Mouse (Mus musculus) thymus, adult 2 months (tissue): ENCODE data around the gene Scfd2. TPM values are rescaled to one million over a fixed set of nuclear protein-coding genes. Genes with fewer than 3 reads are reported as not detected.

ENCODE experiments used
- DNase-seq: peaks from one replicate; pipeline ENCODE4 v3.0.0; 2021
- H3K27ac ChIP-seq: fragments of 200-500 bp; 2 replicates; pipeline ENCODE4 v1.5.1; 2012; ENCODE audit warnings: low read length, control low read depth; ENCODE audit not compliant: control insufficient read depth, insufficient read depth
- H3K27me3 ChIP-seq: fragments of 200-500 bp; 2 replicates; pipeline ENCODE4 v1.6.1; 2012; ENCODE audit warnings: mild to moderate bottlenecking, low read length, moderate library complexity, mixed read lengths; ENCODE audit not compliant: control insufficient read depth, insufficient read depth
- H3K36me3 ChIP-seq: fragments of 200-500 bp; 2 replicates; pipeline ENCODE4 v1.6.1; 2012; ENCODE audit warnings: mild to moderate bottlenecking, low read length, moderate library complexity; ENCODE audit not compliant: control insufficient read depth, insufficient read depth
- H3K4me1 ChIP-seq: fragments of 200-500 bp; replicated peaks from 2 replicates; pipeline ENCODE4 v1.6.1; 2012; ENCODE audit warnings: low read length; ENCODE audit not compliant: control insufficient read depth, insufficient read depth
- H3K4me3 ChIP-seq: fragments of 200-500 bp; 2 replicates; pipeline ENCODE4 v1.5.1; 2012; ENCODE audit warnings: mild to moderate bottlenecking, low read length, control low read depth, moderate library complexity; ENCODE audit not compliant: control insufficient read depth, insufficient read depth
- CTCF ChIP-seq: fragments of 200-500 bp; IDR thresholded peaks from 2 replicates; pipeline ENCODE4 v1.5.1; 2012; ENCODE audit warnings: mild to moderate bottlenecking, control low read depth, low read length, moderate library complexity, borderline replicate concordance; ENCODE audit not compliant: control insufficient read depth, poor library complexity, insufficient read depth; ENCODE audit errors: extremely low read depth
- POLR2A ChIP-seq: fragments of 200-500 bp; IDR thresholded peaks from 2 replicates; pipeline ENCODE4 v1.6.1; 2012; ENCODE audit warnings: mild to moderate bottlenecking, low read length, control low read depth, moderate library complexity; ENCODE audit not compliant: control insufficient read depth, poor library complexity, insufficient read depth; ENCODE audit errors: extremely low read depth
- WGBS: fragments of 180-500 bp; shearing (Covaris S2); methylation state at CpG from one replicate; pipeline ENCODE4 v1.1.7; 2018; 5-methylcytosine and 5-hydroxymethylcytosine counted together
- polyA plus RNA-seq: library from polyadenylated mRNA; depleted of rRNA; stranded (reverse); fragments of >200 nt; gene quantifications from 2 replicates; pipeline ENCODE4 v1.2.3, GENCODE M21; 2012; rRNA removed

The Scfd2 gene
- polyA plus RNA-seq, 1 experiment, result 14.5 TPM

DNA sequence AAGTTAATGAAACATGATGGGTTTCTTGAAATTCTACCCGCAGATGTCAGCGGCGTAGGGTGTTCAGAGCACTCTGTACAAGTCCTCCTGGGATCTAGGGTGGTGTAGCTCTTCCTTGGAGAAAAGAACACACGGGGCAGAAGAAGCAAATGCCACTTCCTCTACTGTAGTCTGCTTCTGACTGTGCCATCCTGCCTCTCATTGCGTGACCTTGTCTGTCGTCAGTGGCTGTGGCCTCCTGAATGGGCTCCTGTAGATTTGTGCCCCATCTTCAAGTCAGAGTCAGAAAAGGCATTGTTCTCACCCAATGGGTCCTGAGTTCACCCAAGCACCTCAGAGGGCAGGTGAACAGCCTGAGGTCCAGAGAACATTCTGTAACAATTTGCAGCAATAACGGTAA is 367.0 kb downstream of the Scfd2 start:
- WGBS, result 70% methylated on average over 7 of the region's 7 CpGs
- TF ChIP-seq CTCF, result no peak
- TF ChIP-seq POLR2A, result no peak
- no peaks in the 10 kb centered on the region; the same call in 1 of the 2 replicates for H3K27me3 ChIP-seq

DNA sequence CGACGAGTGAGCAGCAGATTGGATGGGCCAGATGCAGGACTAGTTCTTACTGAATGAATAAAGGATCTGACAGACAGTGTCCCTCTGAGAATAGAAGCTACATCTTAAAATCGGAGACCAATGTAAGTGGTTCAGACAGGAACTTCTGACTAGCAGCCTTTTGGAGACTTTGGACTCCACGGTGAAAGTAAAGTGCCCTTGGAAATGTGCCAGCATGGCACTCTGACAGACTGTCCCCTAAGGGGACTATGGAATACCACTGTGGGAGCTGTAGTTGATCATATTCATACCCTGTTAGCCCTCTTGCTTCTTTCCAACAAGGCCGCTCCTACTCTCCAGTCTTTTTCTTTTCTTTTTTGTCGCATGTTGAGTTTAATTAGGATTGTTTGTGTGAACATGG is 368.4 kb downstream of the Scfd2 start:
- Histone ChIP-seq H3K4me3 (no peak overlapping the region), H3K4me1 (no peaks in the 10 kb centered on the region), H3K27me3 (no peaks in the 10 kb centered on the region), H3K27ac (no peak overlapping the region), H3K36me3 (no peaks in the 10 kb centered on the region)
- DNase-seq, result no peak
- 92% methylated on average over 6 of the region's 6 CpGs for WGBS
- no peak for TF ChIP-seq CTCF
- no peak for TF ChIP-seq POLR2A

More for the DNA sequence above, 367.0 kb downstream of the Scfd2 start:
- H3K4me1 ChIP-seq, result no peaks in the 10 kb centered on the region
- no peaks in the 10 kb centered on the region for H3K36me3 ChIP-seq
- no peak overlapping the region for H3K4me3 ChIP-seq
- H3K27ac ChIP-seq, result no peak overlapping the region
- no peak for DNase-seq

DNA sequence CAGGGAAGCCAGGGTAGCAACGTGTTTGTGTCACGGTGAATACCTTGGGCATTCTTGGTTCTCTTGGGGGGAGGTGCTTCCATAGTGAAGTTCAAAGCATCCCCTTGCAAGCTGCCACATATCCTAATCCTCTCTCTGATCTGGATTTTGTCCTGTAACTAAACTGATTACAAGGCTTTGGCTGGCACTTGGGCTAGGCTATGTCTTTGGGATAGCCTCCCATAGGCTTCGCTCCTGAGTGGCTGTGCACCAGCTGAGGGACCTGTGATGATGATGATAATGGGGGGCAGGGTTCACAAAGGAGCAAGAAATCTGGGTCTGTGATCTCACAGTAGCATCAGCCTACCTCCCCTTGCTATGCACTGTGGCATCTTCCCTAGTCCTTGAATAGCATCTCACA is 369.5 kb downstream of the Scfd2 start:
- H3K4me1 ChIP-seq, result no peaks in the 10 kb centered on the region
- no peaks in the 10 kb centered on the region for H3K36me3 ChIP-seq
- no peak overlapping the region for H3K27ac ChIP-seq
- H3K27me3 ChIP-seq, result no peaks in the 10 kb centered on the region
- H3K4me3 ChIP-seq, result no peak overlapping the region
- 96% methylated on average over 3 of the region's 3 CpGs for WGBS
- DNase-seq, result no peak
- TF ChIP-seq POLR2A, result no peak
- no peak for TF ChIP-seq CTCF

DNA sequence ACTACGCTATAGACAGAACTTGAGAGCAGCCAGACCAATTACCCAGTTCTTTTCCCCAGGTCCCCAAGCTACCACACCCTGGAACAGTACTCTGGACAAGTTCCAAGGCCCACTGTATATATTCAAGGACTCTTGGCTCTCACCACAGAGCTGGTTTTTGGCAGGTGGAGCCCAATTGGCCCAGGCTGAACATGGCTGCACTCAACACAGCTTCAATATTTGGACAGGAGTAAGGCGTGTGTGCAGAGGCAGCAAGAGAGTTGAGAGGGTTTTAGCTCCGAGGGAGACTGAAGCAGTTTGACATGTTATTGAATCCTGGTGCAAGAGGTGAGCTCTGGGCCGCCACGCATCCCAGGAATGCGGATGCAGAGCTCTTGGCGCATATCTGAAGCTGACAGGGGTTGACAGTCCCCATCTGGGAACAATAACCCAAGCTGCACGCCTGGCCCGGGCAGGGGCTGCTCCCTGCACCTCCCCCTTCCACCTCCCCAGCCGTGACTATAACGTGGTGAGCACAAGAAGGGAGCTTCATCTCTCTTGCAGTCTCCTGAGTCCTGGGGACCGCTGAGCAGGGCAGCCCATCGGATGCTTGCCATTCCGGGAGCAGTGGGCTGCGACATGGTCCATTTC is 370.1 kb downstream of the Scfd2 start:
- Histone ChIP-seq H3K4me1 (no peaks in the 10 kb centered on the region), H3K27me3 (no peaks in the 10 kb centered on the region), H3K36me3 (no peaks in the 10 kb centered on the region), H3K27ac (no peak overlapping the region), H3K4me3 (no peak overlapping the region)
- no peak for TF ChIP-seq POLR2A
- 91% methylated on average over 15 of the region's 15 CpGs for WGBS
- no peak for DNase-seq

DNA sequence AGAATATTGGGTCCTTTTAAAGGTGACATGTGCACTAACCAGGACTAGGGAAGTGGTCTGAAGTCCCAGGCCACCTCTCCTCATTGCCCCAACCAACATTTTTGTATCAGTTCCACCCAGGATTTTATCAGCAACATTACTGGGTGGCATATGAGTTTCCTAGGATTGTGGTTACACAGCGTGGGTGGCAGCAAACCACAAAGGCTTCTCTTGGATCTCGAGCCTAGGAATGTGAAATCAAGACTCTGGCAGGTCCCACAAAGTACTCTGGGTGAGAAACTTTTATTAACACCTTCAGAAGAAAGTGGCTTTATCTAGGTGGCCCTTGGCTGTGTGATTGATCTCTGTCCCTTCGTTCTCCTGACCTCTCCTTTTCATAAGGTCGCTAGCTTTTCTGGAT is 371.2 kb downstream of the Scfd2 start:
- DNase-seq, result no peak
- WGBS, result 62% methylated on average over 4 of the region's 4 CpGs
- Histone ChIP-seq H3K4me1 (no peaks in the 10 kb centered on the region), H3K36me3 (no peaks in the 10 kb centered on the region), H3K4me3 (no peak overlapping the region), H3K27ac (no peak overlapping the region), H3K27me3 (no peaks in the 10 kb centered on the region)
- TF ChIP-seq POLR2A, result no peak
- no peak for TF ChIP-seq CTCF

DNA sequence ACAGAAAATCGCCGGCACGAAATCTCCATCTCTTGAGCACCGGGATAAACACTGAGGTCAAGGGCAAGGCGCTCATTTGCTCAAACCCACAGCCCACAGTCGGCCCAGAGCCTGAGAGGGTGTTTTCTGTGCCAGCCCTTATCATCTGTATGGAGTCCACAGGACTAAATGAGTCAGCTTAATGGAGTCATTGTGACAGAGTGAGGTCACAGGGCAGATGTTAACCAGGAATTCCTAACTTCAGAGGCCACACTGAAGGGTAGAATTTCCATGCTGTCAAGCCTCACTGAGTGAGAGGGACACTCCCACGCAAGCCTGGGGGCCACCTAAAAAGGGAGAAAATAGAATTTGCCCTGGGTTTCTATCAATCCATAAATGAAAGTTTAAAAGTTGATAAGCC is 371.7 kb downstream of the Scfd2 start:
- H3K27ac ChIP-seq, result no peak overlapping the region
- no peak for DNase-seq
- WGBS, result 91% methylated on average over 7 of the region's 7 CpGs
- no peaks in the 10 kb centered on the region for H3K36me3 ChIP-seq
- H3K4me1 ChIP-seq, result no peaks in the 10 kb centered on the region
- H3K4me3 ChIP-seq, result no peak overlapping the region
- H3K27me3 ChIP-seq, result no peaks in the 10 kb centered on the region
- TF ChIP-seq POLR2A, result no peak
- TF ChIP-seq CTCF, result no peak

DNA sequence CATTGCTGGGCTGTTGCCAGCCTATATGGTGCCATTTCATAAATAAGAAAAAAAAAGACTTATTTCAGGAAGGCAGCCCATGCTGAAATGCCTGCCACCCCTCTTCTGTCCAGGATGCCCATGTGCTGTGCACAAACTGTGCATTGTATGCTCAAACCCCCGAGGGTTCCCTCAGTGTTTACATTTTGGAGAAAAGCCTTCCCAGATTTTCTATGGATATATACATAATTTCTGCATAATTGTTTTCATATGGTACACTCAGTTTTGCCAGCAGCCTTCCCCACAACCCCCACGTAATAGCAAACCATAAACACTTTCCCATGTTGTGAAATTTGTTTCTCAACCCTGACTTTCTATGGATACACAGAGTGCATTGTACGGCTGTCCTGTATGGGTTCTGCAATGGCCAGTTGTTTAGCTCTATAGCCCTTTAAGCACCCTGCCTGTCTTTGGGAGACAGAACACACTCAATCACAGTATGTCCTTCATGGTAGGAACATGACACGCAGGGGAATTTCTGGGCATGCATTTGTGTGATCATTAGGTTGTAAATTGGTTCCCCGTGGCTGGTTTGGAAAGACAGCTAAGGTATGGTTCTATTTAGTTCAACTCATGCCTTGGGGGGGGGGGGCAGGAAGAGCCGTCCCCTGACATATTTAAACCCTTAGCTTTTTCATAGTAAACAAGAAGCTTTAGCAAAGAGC is 372.5 kb downstream of the Scfd2 start:
- 97% methylated on average over 6 of the region's 6 CpGs for WGBS
- Histone ChIP-seq H3K36me3 (no peaks in the 10 kb centered on the region), H3K27me3 (no peaks in the 10 kb centered on the region), H3K4me1 (no peaks in the 10 kb centered on the region), H3K27ac (no peak overlapping the region), H3K4me3 (no peak overlapping the region)
- no peak for DNase-seq
- TF ChIP-seq POLR2A, result no peak
- TF ChIP-seq CTCF, result no peak

DNA sequence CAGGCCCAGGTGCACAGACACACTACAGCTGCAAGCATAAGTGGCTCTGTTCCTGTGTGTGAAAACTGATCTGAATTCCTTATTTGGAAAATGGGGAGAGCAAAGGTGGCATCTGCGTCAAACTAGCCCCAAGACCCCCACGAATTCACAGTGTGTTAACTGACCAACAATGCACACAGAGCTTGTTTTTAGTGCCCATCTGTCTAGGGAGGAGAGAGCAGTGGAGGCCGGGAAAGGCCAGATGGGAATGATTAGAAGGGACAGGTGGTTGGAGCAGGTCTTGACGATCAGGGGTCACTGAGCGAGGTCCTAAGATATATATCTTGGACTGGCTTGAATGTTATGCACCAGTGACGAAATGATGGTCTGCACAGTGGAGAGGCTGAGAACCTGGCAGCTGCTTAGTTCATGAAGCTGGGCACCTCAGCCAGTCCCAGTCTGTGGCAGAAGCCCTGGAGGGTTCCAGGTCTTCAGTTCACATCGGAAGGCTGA is 375.7 kb downstream of the Scfd2 start:
- no peaks in the 10 kb centered on the region for H3K27me3 ChIP-seq
- H3K4me3 ChIP-seq, result no peak overlapping the region
- WGBS, result 93% methylated on average over 7 of the region's 7 CpGs
- DNase-seq, result no peak
- H3K36me3 ChIP-seq, result no peaks in the 10 kb centered on the region
- no peak for TF ChIP-seq POLR2A
- no peak for TF ChIP-seq CTCF
- H3K27ac ChIP-seq, result no peak overlapping the region
- no peaks in the 10 kb centered on the region for H3K4me1 ChIP-seq

Other genes starting within 250 kb of the Scfd2 start
- 48.9 and 49.0 TPM in 2 replicates for gene Fip1l1, start 3.7 kb upstream of the Scfd2 start, polyA plus RNA-seq
- 1.5 and 1.6 TPM in 2 replicates for gene Lnx1, start 171.2 kb upstream of the Scfd2 start, polyA plus RNA-seq